Mouse (Mus musculus): ENCODE results near the gene Tmc5. TPM values are rescaled to one million over a fixed set of nuclear protein-coding genes. Genes with fewer than 3 reads are reported as not detected.

Tmc5 gene
- total RNA-seq, 1 experiment, result 0.80 TPM

DNA sequence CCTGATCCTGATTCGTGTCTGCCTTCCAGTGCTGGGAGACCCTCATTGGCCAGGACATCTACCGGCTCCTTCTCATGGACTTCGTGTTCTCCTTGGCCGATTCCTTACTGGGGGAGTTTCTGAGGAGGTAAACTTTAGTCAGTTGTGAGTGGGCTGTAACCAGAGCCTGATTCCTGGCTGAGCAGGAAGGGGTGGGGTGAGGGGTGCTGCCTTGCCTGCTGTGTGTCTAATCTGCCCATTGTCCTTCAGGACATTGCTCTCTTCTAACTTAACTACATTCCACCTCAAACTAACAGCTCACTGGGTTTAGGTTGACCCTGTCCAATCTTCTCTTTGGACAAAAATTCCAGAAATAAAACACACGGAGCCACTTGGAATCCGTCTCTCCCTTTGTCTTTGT lies 59.6 kb downstream of the Tmc5 start:
- Histone ChIP-seq H3K27ac (ENCODE audit: insufficient read depth, low read depth, low read length, poor library complexity, severe bottlenecking) (0 out of 2 replicates have a peak overlapping the region, but pooled peaks have one; percentile 33), H3K9me3 (ENCODE audit: control insufficient read depth, insufficient read depth, low read depth, low read length) (no peaks in the 10 kb centered on the region)
- in situ Hi-C loops (cut with MboI; ENCODE audit: low sequenced_read_pairs in 2 of 2, unreplicated experiment in 2 of 2), result no loop called here

DNA sequence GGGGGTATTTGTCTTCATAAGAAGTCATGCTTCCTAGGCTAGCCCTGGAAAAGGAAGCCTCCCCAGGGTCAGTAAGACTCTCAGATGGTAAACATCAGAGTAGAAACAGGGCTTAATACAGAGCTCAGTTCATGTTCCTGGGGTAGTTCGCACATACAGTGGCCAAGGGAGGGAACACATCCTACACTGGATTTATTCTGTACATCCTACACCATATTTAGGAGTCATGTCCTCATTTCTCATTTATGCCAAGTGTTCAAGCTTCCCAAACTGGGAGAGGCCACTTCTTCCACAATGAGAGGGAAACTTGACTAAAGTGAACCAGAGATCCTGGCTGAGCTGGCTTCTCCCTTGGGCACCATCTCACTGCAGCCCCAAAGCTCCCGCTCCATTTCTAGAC lies 70.7 kb downstream of the Tmc5 start:
- no peak overlapping the region for H3K4me3 ChIP-seq (ENCODE audit: insufficient read depth in 1 of 2, low read depth in 1 of 2, low read length in 2 of 2, poor library complexity in 1 of 2, severe bottlenecking in 1 of 2)
- no peak for DNase-seq (ENCODE audit: low read depth, low spot score)
- in situ Hi-C loops (cut with MboI; ENCODE audit: low sequenced_read_pairs in 2 of 2, unreplicated experiment in 2 of 2), result no loop called here
- no peak overlapping the region for H3K27ac ChIP-seq (ENCODE audit: insufficient read depth, low read depth, low read length, poor library complexity, severe bottlenecking)
- H3K9ac ChIP-seq (ENCODE audit: insufficient read depth, low read depth, low read length, poor library complexity, severe bottlenecking), result no peak overlapping the region
- H3K4me1 ChIP-seq (ENCODE audit: control insufficient read depth in 2 of 2, insufficient read depth in 2 of 2, low read length in 2 of 2, poor library complexity in 1 of 2), result no peaks in the 10 kb centered on the region
- no peak for TF ChIP-seq CHD2 (IDR thresholded peaks at IDR 0.05; ENCODE audit: low read depth, low read length)
- no peak for TF ChIP-seq MAFK (IDR thresholded peaks at IDR 0.05; ENCODE audit: insufficient read depth, low read depth, low read length)
- TF ChIP-seq ZC3H11A (IDR thresholded peaks at IDR 0.05; ENCODE audit: borderline replicate concordance, low read depth, low read length), result no peak
- no peak for TF ChIP-seq ZNF384 (IDR thresholded peaks at IDR 0.05; ENCODE audit: low read depth, low read length)
- no peak for TF ChIP-seq HCFC1 (IDR thresholded peaks at IDR 0.05; ENCODE audit: borderline replicate concordance, insufficient read depth, low read length)
- H3K9me3 ChIP-seq (ENCODE audit: control insufficient read depth, insufficient read depth, low read depth, low read length), result no peaks in the 10 kb centered on the region
- no peaks in the 10 kb centered on the region for H3K36me3 ChIP-seq (ENCODE audit: control insufficient read depth, insufficient read depth, low read length, poor library complexity, severe bottlenecking)

More for the DNA sequence above, 59.6 kb downstream of the Tmc5 start:
- H3K36me3 ChIP-seq (ENCODE audit: control insufficient read depth, insufficient read depth, low read length, poor library complexity, severe bottlenecking), result no peaks in the 10 kb centered on the region
- DNase-seq (ENCODE audit: low read depth, low spot score), result no peak
- TF ChIP-seq ZC3H11A (IDR thresholded peaks at IDR 0.05; ENCODE audit: borderline replicate concordance, low read depth, low read length) (no peak), MAFK (IDR thresholded peaks at IDR 0.05; ENCODE audit: insufficient read depth, low read depth, low read length) (no peak), HCFC1 (IDR thresholded peaks at IDR 0.05; ENCODE audit: borderline replicate concordance, insufficient read depth, low read length) (no peak), CHD2 (IDR thresholded peaks at IDR 0.05; ENCODE audit: low read depth, low read length) (no peak), ZNF384 (IDR thresholded peaks at IDR 0.05; ENCODE audit: low read depth, low read length) (no peak)
- H3K4me1 ChIP-seq (ENCODE audit: control insufficient read depth in 2 of 2, insufficient read depth in 2 of 2, low read length in 2 of 2, poor library complexity in 1 of 2), result peaks cover 4 to 31% of the 10 kb centered on the region in 2 experiments; a peak in 3 of 4 replicates
- H3K9ac ChIP-seq (ENCODE audit: insufficient read depth, low read depth, low read length, poor library complexity, severe bottlenecking), result no peak overlapping the region
- H3K4me3 ChIP-seq (ENCODE audit: insufficient read depth in 1 of 2, low read depth in 1 of 2, low read length in 2 of 2, poor library complexity in 1 of 2, severe bottlenecking in 1 of 2), result 0 out of 4 replicates have a peak overlapping the region, but pooled peaks of 1 of the 2 experiments have one; percentile 9

GRCm38 (mm10) chr7:118670142-118670541 lies 73.0 kb downstream of the Tmc5 start:
- in situ Hi-C loops (cut with MboI; ENCODE audit: low sequenced_read_pairs in 2 of 2, unreplicated experiment in 2 of 2), result no loop called here
- no peak overlapping the region for H3K27ac ChIP-seq (ENCODE audit: insufficient read depth, low read depth, low read length, poor library complexity, severe bottlenecking)
- no peaks in the 10 kb centered on the region for H3K9me3 ChIP-seq (ENCODE audit: control insufficient read depth, insufficient read depth, low read depth, low read length)
- no peaks in the 10 kb centered on the region for H3K36me3 ChIP-seq (ENCODE audit: control insufficient read depth, insufficient read depth, low read length, poor library complexity, severe bottlenecking)
- no peak overlapping the region for H3K4me3 ChIP-seq (ENCODE audit: insufficient read depth in 1 of 2, low read depth in 1 of 2, low read length in 2 of 2, poor library complexity in 1 of 2, severe bottlenecking in 1 of 2)
- no peaks in the 10 kb centered on the region for H3K4me1 ChIP-seq (ENCODE audit: control insufficient read depth in 2 of 2, insufficient read depth in 2 of 2, low read length in 2 of 2, poor library complexity in 1 of 2)
- no peak for TF ChIP-seq MAFK (IDR thresholded peaks at IDR 0.05; ENCODE audit: insufficient read depth, low read depth, low read length)
- no peak for TF ChIP-seq ZC3H11A (IDR thresholded peaks at IDR 0.05; ENCODE audit: borderline replicate concordance, low read depth, low read length)
- no peak for TF ChIP-seq CHD2 (IDR thresholded peaks at IDR 0.05; ENCODE audit: low read depth, low read length)
- TF ChIP-seq HCFC1 (IDR thresholded peaks at IDR 0.05; ENCODE audit: borderline replicate concordance, insufficient read depth, low read length), result no peak
- no peak for TF ChIP-seq ZNF384 (IDR thresholded peaks at IDR 0.05; ENCODE audit: low read depth, low read length)
- no peak overlapping the region for H3K9ac ChIP-seq (ENCODE audit: insufficient read depth, low read depth, low read length, poor library complexity, severe bottlenecking)
- no peak for DNase-seq (ENCODE audit: low read depth, low spot score)

DNA sequence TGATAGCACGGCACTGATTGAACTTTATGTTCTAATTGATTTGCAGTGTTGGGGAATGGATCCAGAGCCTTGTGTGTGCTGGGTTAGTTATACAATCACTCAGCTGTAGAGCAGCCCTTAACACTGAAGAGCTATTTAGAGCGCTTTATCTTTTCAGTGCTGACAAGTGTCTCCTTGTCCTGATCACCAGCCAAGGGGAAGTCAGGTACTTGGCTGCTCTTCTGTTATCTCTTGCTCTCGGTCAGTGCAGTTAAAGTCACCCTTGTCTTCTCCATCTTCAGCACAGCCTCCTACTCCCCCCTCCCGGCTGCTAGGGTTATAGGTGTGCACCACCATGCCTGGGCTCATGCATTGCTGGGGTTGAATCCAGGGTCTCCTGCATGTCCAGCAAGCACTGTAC lies 79.7 kb downstream of the Tmc5 start:
- in situ Hi-C loops (cut with MboI; ENCODE audit: low sequenced_read_pairs in 2 of 2, unreplicated experiment in 2 of 2), result no loop called here
- no peak overlapping the region for H3K4me3 ChIP-seq (ENCODE audit: insufficient read depth in 1 of 2, low read depth in 1 of 2, low read length in 2 of 2, poor library complexity in 1 of 2, severe bottlenecking in 1 of 2)
- H3K4me1 ChIP-seq (ENCODE audit: control insufficient read depth in 2 of 2, insufficient read depth in 2 of 2, low read length in 2 of 2, poor library complexity in 1 of 2), result no peaks in the 10 kb centered on the region
- no peaks in the 10 kb centered on the region for H3K9me3 ChIP-seq (ENCODE audit: control insufficient read depth, insufficient read depth, low read depth, low read length)
- DNase-seq (ENCODE audit: low read depth, low spot score), result no peak
- no peak overlapping the region for H3K9ac ChIP-seq (ENCODE audit: insufficient read depth, low read depth, low read length, poor library complexity, severe bottlenecking)
- TF ChIP-seq CHD2 (IDR thresholded peaks at IDR 0.05; ENCODE audit: low read depth, low read length) (no peak), MAFK (IDR thresholded peaks at IDR 0.05; ENCODE audit: insufficient read depth, low read depth, low read length) (no peak), ZNF384 (IDR thresholded peaks at IDR 0.05; ENCODE audit: low read depth, low read length) (no peak), HCFC1 (IDR thresholded peaks at IDR 0.05; ENCODE audit: borderline replicate concordance, insufficient read depth, low read length) (no peak), ZC3H11A (IDR thresholded peaks at IDR 0.05; ENCODE audit: borderline replicate concordance, low read depth, low read length) (no peak)
- no peak overlapping the region for H3K27ac ChIP-seq (ENCODE audit: insufficient read depth, low read depth, low read length, poor library complexity, severe bottlenecking)
- no peaks in the 10 kb centered on the region for H3K36me3 ChIP-seq (ENCODE audit: control insufficient read depth, insufficient read depth, low read length, poor library complexity, severe bottlenecking)
